Mouse (Mus musculus) midbrain, embryonic 10.5 days (tissue): ENCODE results near the gene Itpr2. TPM values are rescaled to one million over a fixed set of nuclear protein-coding genes. Genes with fewer than 3 reads are reported as not detected.

Experiments
- DNase-seq: peaks from one replicate; pipeline ENCODE4 v3.0.0-alpha.2; 2017; ENCODE audit warnings: low spot score
- H3K27ac ChIP-seq: fragments of 300-500 bp; sonication (generic); replicated peaks from 2 replicates; pipeline ENCODE4 v1.5.1; 2016; ENCODE audit warnings: mild to moderate bottlenecking
- H3K27me3 ChIP-seq: fragments of 300-500 bp; sonication (generic); 2 replicates; pipeline ENCODE4 v1.6.1; 2016; ENCODE audit warnings: low read depth, mild to moderate bottlenecking; ENCODE audit not compliant: poor library complexity, severe bottlenecking
- H3K36me3 ChIP-seq: fragments of 300-500 bp; sonication (generic); 2 replicates; pipeline ENCODE4 v1.6.1; 2016; ENCODE audit warnings: mild to moderate bottlenecking, moderate library complexity
- H3K4me1 ChIP-seq: fragments of 300-500 bp; sonication (generic); 2 replicates; pipeline ENCODE4 v1.6.1; 2016
- H3K4me3 ChIP-seq: fragments of 300-500 bp; sonication (generic); 2 replicates; pipeline ENCODE4 v1.5.1; 2016; ENCODE audit warnings: mild to moderate bottlenecking, moderate library complexity
- H3K9me3 ChIP-seq: fragments of 300-500 bp; sonication (generic); replicated peaks from 2 replicates; pipeline ENCODE4 v1.6.1; 2016; ENCODE audit warnings: mild to moderate bottlenecking
- WGBS: fragments of 180-500 bp; shearing (Covaris S2); methylation state at CpG from one replicate; pipeline ENCODE4 v1.1.7; 2016; 5-methylcytosine and 5-hydroxymethylcytosine counted together
- polyA plus RNA-seq: library from polyadenylated mRNA; unstranded; fragments of >200 nt; fragmentation: Nextera tagmentation; extraction: Ambion mirVana; gene quantifications from 2 replicates; pipeline ENCODE4 v1.2.1, GENCODE M21; 2016

The Itpr2 gene
- polyA plus RNA-seq, 1 experiment from 2014 or later: 4.4 TPM

- Histone ChIP-seq H3K9me3 (no peaks in the 10 kb centered on the region), H3K4me1 (peaks cover 6% of the 10 kb centered on the region), H3K27me3 (no peaks in the 10 kb centered on the region), H3K36me3 (no peaks in the 10 kb centered on the region), H3K27ac (no peak overlapping the region), H3K4me3 (no peak overlapping the region)
- DNase-seq: no peak
- WGBS: 81% methylated on average over 4 of the region's 4 CpGs
These were observed 297.6 kb downstream of the Itpr2 start for GRCm38 (mm10) chr6:146204470-146204869.

GRCm38 (mm10) chr6:146197868-146198379 is 304.1 kb downstream of the Itpr2 start:
- 91% methylated on average over 7 of the region's 7 CpGs for WGBS
- Histone ChIP-seq H3K9me3 (peaks cover 4% of the 10 kb centered on the region; the same call in 1 of the 2 replicates), H3K4me3 (no peak overlapping the region), H3K4me1 (peaks cover 6% of the 10 kb centered on the region), H3K27me3 (no peaks in the 10 kb centered on the region), H3K36me3 (no peaks in the 10 kb centered on the region), H3K27ac (no peak overlapping the region)
- DNase-seq: no peak

DNA sequence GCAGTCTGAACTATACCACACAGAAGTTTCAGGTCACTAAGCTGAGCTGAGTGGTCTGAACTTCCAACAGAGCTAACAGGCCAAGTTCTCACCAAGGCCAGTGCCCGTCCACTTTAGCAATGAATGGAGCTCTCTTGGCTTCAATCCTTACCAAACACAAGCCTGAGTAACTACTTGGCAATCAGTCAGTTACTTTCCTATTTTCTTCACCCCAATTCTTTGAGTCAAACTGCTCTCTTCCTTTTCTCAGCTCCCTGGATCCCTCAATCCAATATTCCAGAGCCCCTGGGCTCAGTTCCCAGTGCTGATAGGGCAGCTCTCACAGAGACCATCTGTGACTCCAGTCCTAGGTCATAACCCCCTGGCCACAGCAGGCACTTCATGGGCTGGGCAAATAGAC is 305.3 kb downstream of the Itpr2 start:
- Histone ChIP-seq H3K4me3 (no peak overlapping the region), H3K9me3 (peaks cover 4% of the 10 kb centered on the region; the same call in 1 of the 2 replicates), H3K4me1 (peaks cover 6% of the 10 kb centered on the region), H3K27me3 (no peaks in the 10 kb centered on the region), H3K36me3 (no peaks in the 10 kb centered on the region), H3K27ac (no peak overlapping the region)
- WGBS: 87% methylated on average over 1 of the region's 1 CpGs
- DNase-seq: no peak

- 91% methylated on average over 7 of the region's 7 CpGs for WGBS
- no peak overlapping the region for H3K27ac ChIP-seq
- H3K4me3 ChIP-seq: no peak overlapping the region
- H3K4me1 ChIP-seq: peaks cover 4% of the 10 kb centered on the region
- H3K27me3 ChIP-seq: no peaks in the 10 kb centered on the region
- H3K9me3 ChIP-seq: peaks cover 4% of the 10 kb centered on the region; the same call in 1 of the 2 replicates
- no peak for DNase-seq
- no peaks in the 10 kb centered on the region for H3K36me3 ChIP-seq
These were observed 306.1 kb downstream of the Itpr2 start for GRCm38 (mm10) chr6:146195854-146196457.

DNA sequence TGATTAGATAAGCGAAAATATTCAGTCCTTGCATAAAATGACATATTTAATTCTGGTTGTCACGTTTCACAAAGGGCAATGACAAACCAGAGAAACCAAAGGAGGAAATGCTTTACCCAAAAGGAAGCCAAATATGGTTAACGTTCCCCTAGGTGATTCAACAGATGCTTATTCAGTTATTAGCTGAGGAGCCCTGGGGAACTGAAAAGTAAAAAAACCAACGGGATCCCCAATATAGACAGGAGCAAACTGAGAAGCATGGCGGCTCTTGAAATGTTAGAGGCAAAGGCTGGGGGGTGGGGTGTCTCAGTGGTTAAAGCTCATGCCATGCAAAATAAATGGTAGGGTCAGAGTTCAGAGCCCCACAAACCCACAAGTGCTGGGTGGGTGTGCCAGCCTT is 310.1 kb downstream of the Itpr2 start:
- H3K27me3 ChIP-seq: no peaks in the 10 kb centered on the region
- no peaks in the 10 kb centered on the region for H3K4me1 ChIP-seq
- H3K36me3 ChIP-seq: no peaks in the 10 kb centered on the region
- peaks cover 4% of the 10 kb centered on the region; the same call in 1 of the 2 replicates for H3K9me3 ChIP-seq
- 91% methylated on average over 5 of the region's 5 CpGs for WGBS
- H3K4me3 ChIP-seq: no peak overlapping the region
- no peak for DNase-seq
- no peak overlapping the region for H3K27ac ChIP-seq

DNA sequence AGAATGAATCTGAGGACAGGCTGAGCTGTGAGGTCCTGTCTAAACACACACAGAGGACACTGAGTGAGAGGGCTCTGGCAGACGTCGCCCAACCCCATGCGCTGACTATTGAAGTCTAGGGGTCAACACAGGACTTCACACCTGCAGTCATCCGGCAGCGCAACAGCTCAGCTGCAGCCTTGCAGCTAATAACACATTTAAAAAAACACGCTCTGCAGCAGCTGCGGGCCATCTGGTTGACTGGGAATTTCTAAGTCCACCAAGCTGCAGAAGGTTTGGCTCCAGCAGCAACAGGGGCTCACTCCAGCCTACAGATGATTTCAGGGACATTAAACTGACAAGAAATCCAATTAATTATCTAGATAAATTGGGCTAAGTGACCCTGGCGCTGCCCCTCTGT is 312.0 kb downstream of the Itpr2 start:
- no peaks in the 10 kb centered on the region for H3K36me3 ChIP-seq
- WGBS: 88% methylated on average over 8 of the region's 8 CpGs
- no peak for DNase-seq
- peaks cover 4% of the 10 kb centered on the region; the same call in 1 of the 2 replicates for H3K9me3 ChIP-seq
- H3K27ac ChIP-seq: no peak overlapping the region
- no peaks in the 10 kb centered on the region for H3K27me3 ChIP-seq
- no peak overlapping the region for H3K4me3 ChIP-seq
- H3K4me1 ChIP-seq: no peaks in the 10 kb centered on the region

DNA sequence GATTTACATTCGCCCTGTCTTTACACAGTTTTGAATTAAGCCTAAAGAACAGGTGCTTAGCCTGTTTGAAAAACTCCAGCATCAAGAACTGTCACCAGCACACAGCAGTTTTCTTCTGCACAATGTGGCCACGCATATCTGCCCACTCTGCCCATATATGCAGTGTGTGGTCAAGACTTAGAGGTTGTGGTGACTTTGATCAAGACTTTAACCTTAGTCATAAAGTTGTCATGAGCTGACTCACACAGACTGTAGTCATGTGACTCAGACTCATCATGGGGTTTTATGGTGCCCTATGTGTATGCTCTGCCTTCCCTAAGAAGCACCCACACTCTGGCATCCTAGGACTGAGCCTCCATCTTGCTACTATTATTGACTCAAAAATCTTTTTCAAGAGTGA is 316.5 kb downstream of the Itpr2 start:
- WGBS: 90% methylated on average over 2 of the region's 2 CpGs
- Histone ChIP-seq H3K27me3 (no peaks in the 10 kb centered on the region), H3K27ac (no peak overlapping the region), H3K4me3 (no peak overlapping the region), H3K9me3 (no peaks in the 10 kb centered on the region), H3K36me3 (no peaks in the 10 kb centered on the region), H3K4me1 (no peaks in the 10 kb centered on the region)
- DNase-seq: no peak

DNA sequence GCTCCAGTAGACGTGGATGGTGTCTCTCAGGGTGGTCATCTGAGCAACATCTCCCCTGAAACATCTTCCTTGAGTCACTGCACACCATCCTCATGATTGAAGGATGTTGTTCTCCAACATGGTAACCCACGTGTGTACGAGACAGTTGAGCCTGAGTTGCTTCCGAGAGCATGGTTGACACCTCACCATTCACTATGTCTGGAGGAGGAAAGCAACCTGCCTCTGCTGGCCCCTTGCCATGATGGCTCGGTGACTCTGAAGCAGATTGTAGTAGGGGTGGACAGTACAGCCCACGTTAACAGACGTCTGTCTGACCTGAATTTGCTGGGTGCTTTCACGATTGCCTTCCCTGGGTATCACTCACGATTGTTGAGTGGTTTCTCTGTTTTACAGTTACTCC is 317.3 kb downstream of the Itpr2 start:
- Histone ChIP-seq H3K27ac (no peak overlapping the region), H3K4me3 (no peak overlapping the region), H3K4me1 (no peaks in the 10 kb centered on the region), H3K36me3 (no peaks in the 10 kb centered on the region), H3K9me3 (no peaks in the 10 kb centered on the region), H3K27me3 (no peaks in the 10 kb centered on the region)
- WGBS: 90% methylated on average over 9 of the region's 9 CpGs
- no peak for DNase-seq

- no peaks in the 10 kb centered on the region for H3K27me3 ChIP-seq
- H3K4me3 ChIP-seq: no peak overlapping the region
- DNase-seq: no peak
- H3K36me3 ChIP-seq: no peaks in the 10 kb centered on the region
- H3K9me3 ChIP-seq: no peaks in the 10 kb centered on the region
- WGBS: 95% methylated on average over 4 of the region's 4 CpGs
- no peak overlapping the region for H3K27ac ChIP-seq
- no peaks in the 10 kb centered on the region for H3K4me1 ChIP-seq
These were observed 327.3 kb downstream of the Itpr2 start for GRCm38 (mm10) chr6:146174644-146175250.

DNA sequence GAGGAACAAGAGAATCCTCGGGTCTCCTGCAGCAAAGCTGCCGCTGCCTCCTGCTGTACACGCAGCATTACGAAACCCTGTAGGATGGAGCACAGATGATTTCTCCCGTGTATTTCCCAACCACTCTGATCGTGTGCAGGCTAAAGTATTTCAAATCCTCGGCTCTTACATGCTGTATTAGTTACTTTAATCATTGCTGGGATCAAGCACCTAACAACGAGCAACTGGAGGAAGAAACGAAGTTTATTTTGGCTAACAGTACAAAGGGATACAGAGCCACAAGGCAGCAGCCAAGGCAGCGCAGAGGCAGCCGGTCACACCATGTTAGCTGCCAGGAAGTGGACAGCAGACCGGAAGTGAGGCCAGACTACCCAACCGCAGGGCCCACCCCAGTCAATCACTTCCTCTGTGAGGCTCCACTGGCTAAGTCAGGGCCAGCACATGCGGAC is 331.4 kb downstream of the Itpr2 start:
- Histone ChIP-seq H3K9me3 (no peaks in the 10 kb centered on the region), H3K27me3 (no peaks in the 10 kb centered on the region), H3K4me1 (no peaks in the 10 kb centered on the region), H3K4me3 (no peak overlapping the region), H3K27ac (no peak overlapping the region), H3K36me3 (no peaks in the 10 kb centered on the region)
- WGBS: 89% methylated on average over 14 of the region's 14 CpGs
- DNase-seq: no peak

DNA sequence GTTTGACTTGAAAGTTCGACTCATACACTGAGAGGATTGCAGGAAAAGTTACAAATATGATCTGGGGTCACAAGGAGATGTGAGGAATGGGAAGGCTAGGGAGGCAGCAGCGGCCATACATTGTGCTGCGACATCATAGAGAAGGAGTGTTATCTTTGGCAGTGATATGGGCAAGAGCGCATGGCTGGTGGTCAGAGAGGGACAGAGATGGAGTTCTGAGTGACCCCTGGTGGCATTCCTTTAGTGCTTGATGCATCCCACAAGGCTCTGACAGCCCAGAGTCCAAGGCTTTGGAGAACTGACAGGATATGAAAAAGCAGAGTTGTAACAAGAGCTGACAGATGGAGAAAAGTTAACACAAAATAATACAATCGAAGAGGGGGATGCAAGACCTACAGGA is 334.8 kb downstream of the Itpr2 start:
- no peak overlapping the region for H3K27ac ChIP-seq
- H3K36me3 ChIP-seq: no peaks in the 10 kb centered on the region
- no peaks in the 10 kb centered on the region for H3K9me3 ChIP-seq
- 92% methylated on average over 5 of the region's 5 CpGs for WGBS
- no peaks in the 10 kb centered on the region for H3K27me3 ChIP-seq
- DNase-seq: no peak
- H3K4me1 ChIP-seq: no peaks in the 10 kb centered on the region
- H3K4me3 ChIP-seq: no peak overlapping the region

DNA sequence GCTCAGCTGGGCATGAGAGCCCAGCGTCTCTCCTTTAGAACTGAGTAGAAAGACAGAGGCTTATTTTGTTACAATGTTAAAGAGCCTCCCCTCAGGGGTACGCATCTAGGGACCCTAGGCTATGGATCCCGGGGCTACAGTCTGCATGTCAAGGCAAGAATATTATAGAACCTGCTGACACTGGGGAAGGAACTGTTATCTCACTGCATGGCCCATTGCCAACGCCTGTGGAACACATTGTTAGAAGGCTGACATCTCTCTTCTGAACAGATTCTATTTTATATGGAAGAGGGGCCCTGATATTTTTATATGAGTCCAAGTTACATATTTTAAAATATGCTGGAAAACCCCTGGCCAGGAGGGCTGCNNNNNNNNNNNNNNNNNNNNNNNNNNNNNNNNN is 342.4 kb downstream of the Itpr2 start:
- WGBS: 72% methylated on average over 4 of the region's 4 CpGs
- no peaks in the 10 kb centered on the region for H3K9me3 ChIP-seq
- no peak overlapping the region for H3K27ac ChIP-seq
- peaks cover 9% of the 10 kb centered on the region for H3K4me1 ChIP-seq
- no peaks in the 10 kb centered on the region for H3K36me3 ChIP-seq
- no peaks in the 10 kb centered on the region for H3K27me3 ChIP-seq
- no peak overlapping the region for H3K4me3 ChIP-seq
- DNase-seq: no peak

DNA sequence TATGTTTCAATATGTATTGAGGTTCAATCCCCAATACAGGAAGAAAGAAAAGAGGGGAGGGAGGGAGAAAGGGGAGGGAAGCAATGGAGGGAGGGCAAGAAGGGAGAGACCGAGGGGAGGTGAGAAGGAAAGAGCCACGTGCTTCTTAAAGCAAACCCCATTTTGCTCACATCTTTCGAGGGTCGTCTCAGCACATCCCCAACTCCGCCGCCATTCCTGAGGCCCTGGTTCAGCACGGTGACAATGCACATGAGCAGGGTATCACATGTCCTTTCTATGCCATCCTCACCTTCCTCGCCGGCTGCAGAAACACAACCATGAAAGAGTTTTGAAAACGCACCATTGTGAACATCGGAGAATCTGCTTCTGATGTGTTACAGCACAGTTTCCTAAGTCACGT is 343.3 kb downstream of the Itpr2 start:
- H3K9me3 ChIP-seq: no peaks in the 10 kb centered on the region
- no peak for DNase-seq
- no peaks in the 10 kb centered on the region for H3K27me3 ChIP-seq
- no peaks in the 10 kb centered on the region for H3K36me3 ChIP-seq
- no peak overlapping the region for H3K4me3 ChIP-seq
- peaks cover 9% of the 10 kb centered on the region for H3K4me1 ChIP-seq
- H3K27ac ChIP-seq: no peak overlapping the region
- WGBS: 93% methylated on average over 12 of the region's 12 CpGs
